Mouse (Mus musculus) adrenal gland, postnatal 0 days (tissue): ENCODE measurements around the gene Timp3. TPM values are rescaled to one million over a fixed set of nuclear protein-coding genes. Genes with fewer than 3 reads are reported as not detected.

Experiments
- polyA plus RNA-seq: library from polyadenylated mRNA; unstranded; fragments of >200 nt; fragmentation: Nextera tagmentation; extraction: Ambion mirVana; gene quantifications from 2 replicates; pipeline ENCODE4 v1.2.1, GENCODE M21; 2015

Timp3 gene
- 187 and 205 TPM in 2 replicates for polyA plus RNA-seq

DNA sequence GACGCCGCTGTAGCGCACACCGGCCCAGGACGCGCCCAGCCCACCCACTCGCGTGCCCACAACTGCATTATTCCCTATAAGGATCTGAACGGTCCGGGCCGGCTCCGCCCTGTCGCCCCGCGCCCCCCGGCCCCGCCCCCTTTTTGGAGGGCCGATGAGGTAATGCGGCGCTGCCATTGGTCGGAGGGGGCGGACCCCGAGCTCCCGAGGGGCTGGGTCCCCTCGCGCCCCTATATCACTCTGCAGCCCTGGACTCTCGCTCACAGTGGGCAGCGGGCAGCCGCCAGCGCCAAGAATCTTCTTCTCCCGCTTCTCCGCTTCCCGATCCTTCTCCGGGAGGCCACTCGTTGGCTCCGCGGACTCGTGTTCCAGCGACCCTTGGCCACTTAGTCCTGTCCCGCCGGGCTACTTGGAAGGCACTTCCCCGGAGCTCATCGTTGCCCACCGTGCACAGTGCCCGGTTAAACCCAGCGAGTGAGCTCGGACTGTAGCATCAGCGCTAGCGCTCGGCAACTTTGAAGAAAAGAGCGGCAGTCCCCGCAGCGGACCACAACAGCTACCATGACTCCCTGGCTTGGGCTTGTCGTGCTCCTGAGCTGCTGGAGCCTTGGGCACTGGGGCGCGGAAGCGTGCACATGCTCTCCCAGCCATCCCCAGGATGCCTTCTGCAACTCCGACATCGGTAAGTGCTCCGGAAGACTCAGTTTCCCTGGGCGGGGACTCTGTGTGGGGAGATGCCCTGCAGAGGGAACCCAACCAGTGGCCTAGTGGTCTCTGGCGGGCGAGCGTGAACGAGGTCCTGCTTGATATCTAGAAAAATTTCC lies at the start of gene Timp3:
Timp3 (plus strand) TSS at position 80 of the 824 bp plus-strand sequence.

Other genes with a start within 250 kb of the Timp3 start
- 2.4 and 4.2 TPM in 2 replicates for gene Syn3, start 198.5 kb downstream of the Timp3 start, polyA plus RNA-seq